Mouse (Mus musculus) stomach, embryonic 15.5 days (tissue): ENCODE measurements around the gene Als2cr12. TPM values are rescaled to one million over a fixed set of nuclear protein-coding genes. Genes with fewer than 3 reads are reported as not detected.
"Not testable (repeated sequence)": the region's sequence is repeated elsewhere in the genome, so short reads cannot be mapped to it uniquely, and the experiment has no call there.

Source experiments
- ATAC-seq: fragments of 200-750 bp; cut with Nextera tagmentation; 2 replicates; pipeline ENCODE4 v1.8.0; 2017; ENCODE audit warnings: low read depth, moderate number of reproducible peaks, moderate TSS enrichment; ENCODE audit not compliant: insufficient read depth, low FRiP score
- H3K27ac ChIP-seq: fragments of 300-500 bp; sonication (generic); 2 replicates; pipeline ENCODE4 v1.5.1; 2015; ENCODE audit warnings: mild to moderate bottlenecking, inconsistent platforms
- H3K27me3 ChIP-seq: fragments of 300-500 bp; sonication (generic); replicated peaks from 2 replicates; pipeline ENCODE4 v1.6.1; 2015; ENCODE audit warnings: inconsistent platforms
- H3K36me3 ChIP-seq: fragments of 300-500 bp; sonication (generic); 2 replicates; pipeline ENCODE4 v1.6.1; 2015; ENCODE audit warnings: inconsistent platforms
- H3K4me1 ChIP-seq: fragments of 300-500 bp; sonication (generic); 2 replicates; pipeline ENCODE4 v1.6.1; 2015; ENCODE audit warnings: inconsistent platforms
- H3K4me2 ChIP-seq: fragments of 300-500 bp; sonication (generic); 2 replicates; pipeline ENCODE4 v1.6.1; 2015; ENCODE audit warnings: mild to moderate bottlenecking, inconsistent platforms
- H3K4me3 ChIP-seq: fragments of 300-500 bp; sonication (generic); replicated peaks from 2 replicates; pipeline ENCODE4 v1.5.1; 2015; ENCODE audit warnings: inconsistent platforms
- H3K9ac ChIP-seq: fragments of 300-500 bp; sonication (generic); 2 replicates; pipeline ENCODE4 v1.6.1; 2015; ENCODE audit warnings: inconsistent platforms
- H3K9me3 ChIP-seq: fragments of 300-500 bp; sonication (generic); 2 replicates; pipeline ENCODE4 v1.6.1; 2016; ENCODE audit warnings: inconsistent platforms
- WGBS: fragments of 180-500 bp; shearing (Covaris S2); methylation state at CpG from one replicate; pipeline ENCODE4 v1.1.7; 2015; 5-methylcytosine and 5-hydroxymethylcytosine counted together
- polyA plus RNA-seq: library from polyadenylated mRNA; unstranded; fragments of >200 nt; fragmentation: Nextera tagmentation; extraction: Ambion mirVana; gene quantifications from 2 replicates; pipeline ENCODE4 v1.2.1, GENCODE M21; 2015

Als2cr12 gene
- 0.18 and 0.23 TPM in 2 replicates for polyA plus RNA-seq

DNA sequence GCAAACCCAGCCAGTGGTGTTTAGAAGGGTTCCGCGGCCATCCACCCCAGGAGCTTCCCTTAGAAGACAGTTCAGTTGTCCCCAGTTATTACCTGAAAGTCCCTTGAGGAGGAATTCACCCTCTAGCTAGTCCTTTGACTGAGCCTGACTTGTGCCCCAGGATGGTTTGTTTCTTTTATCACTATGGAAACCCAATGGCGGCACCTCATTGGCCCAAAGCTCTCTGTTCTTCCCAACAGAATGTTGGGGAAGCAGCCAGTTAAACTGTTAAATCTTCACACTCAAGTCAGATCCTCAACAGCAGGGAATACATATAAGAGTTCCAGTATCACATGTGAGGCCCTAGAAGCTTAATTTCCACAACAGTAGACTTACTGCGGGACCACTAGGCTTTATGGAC lies at the start of gene Als2cr12:
Gene Als2cr12 (minus strand): TSS at position 180 of the 400 bp plus-strand sequence.
- not testable (repeated sequence) for H3K27me3 ChIP-seq, H3K36me3 ChIP-seq, H3K27ac ChIP-seq, H3K4me2 ChIP-seq, ATAC-seq, H3K9me3 ChIP-seq, H3K4me1 ChIP-seq, H3K9ac ChIP-seq, H3K4me3 ChIP-seq
- 86% methylated on average over 4 of the region's 4 CpGs for WGBS

DNA sequence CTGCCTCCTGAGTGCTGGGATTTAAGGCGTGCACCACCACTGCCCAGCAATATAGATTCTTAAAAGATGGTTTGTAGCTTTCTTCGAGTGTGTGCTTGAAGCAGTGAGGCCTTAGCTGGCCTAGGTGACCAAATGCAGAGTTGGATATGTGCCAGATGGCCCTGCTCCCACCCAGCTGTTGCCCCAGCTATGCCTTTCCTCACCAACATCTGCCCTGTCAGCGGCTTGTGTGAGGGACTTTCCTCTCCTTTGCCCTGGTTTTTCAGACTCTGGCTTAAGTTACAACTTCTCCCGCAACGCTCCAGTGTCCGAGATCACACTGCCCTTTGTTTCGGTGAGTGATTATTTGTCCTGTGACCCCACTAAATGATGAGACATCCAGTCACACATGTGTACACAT lies 48.9 kb upstream of the Als2cr12 start:
- Histone ChIP-seq H3K4me3 (no peak overlapping the region), H3K36me3 (peaks cover 54% of the 10 kb centered on the region), H3K27me3 (no peaks in the 10 kb centered on the region), H3K9me3 (no peaks in the 10 kb centered on the region), H3K4me2 (no peak overlapping the region), H3K4me1 (no peaks in the 10 kb centered on the region), H3K9ac (no peak overlapping the region), H3K27ac (no peak overlapping the region)
- 86% methylated on average over 7 of the region's 7 CpGs for WGBS
- ATAC-seq = no peak

DNA sequence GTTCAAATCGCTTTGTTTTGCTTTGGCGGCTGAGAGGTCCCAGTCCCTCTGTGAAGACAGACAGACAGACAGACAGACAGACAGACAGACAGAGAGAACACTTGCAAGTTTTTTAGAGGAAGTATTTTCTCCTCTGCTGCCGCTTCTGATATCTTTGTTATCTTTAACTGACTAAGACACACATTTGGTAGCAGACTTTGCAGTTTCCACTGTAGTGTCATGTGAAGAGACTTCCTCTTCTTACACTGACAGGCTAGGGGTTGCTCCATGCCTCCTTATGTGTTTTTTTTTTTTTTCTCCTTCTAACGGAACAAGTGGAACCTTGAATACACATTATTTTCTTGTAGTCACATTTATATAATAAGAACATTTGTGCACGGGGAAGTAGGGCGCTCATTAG lies 47.5 kb upstream of the Als2cr12 start:
- Histone ChIP-seq H3K27ac (no peak overlapping the region), H3K4me2 (no peak overlapping the region), H3K4me3 (no peak overlapping the region), H3K4me1 (no peaks in the 10 kb centered on the region), H3K9me3 (no peaks in the 10 kb centered on the region), H3K9ac (no peak overlapping the region), H3K36me3 (peaks cover 48% of the 10 kb centered on the region), H3K27me3 (no peaks in the 10 kb centered on the region)
- 84% methylated on average over 6 of the region's 6 CpGs for WGBS
- no peak for ATAC-seq

DNA sequence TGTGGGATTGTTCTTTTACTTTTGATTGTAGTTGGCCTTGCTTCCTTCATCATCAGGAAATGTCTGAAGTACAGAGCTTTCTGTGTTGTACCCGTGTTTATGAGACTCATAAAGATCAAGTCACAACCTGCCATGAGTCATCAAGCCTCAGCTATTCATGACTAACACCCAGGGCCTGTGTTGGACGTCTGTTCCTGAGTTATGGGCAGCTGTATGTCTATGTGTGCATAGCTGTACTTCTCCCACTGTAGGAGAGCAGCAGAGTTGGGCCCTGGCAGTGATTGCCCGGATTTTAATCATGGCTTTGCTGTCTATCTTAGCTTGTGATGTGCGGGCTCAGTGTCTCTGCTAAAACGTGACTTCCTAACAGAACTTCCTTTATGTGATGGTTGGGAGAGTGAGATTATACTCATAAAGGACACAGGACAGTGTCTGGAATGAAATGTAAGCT lies 46.8 kb upstream of the Als2cr12 start:
- H3K4me2 ChIP-seq = no peak overlapping the region
- peaks cover 44% of the 10 kb centered on the region for H3K36me3 ChIP-seq
- no peaks in the 10 kb centered on the region for H3K27me3 ChIP-seq
- H3K9ac ChIP-seq = no peak overlapping the region
- H3K4me3 ChIP-seq = no peak overlapping the region
- ATAC-seq = no peak
- no peaks in the 10 kb centered on the region for H3K9me3 ChIP-seq
- no peaks in the 10 kb centered on the region for H3K4me1 ChIP-seq
- no peak overlapping the region for H3K27ac ChIP-seq
- WGBS = 71% methylated on average over 5 of the region's 5 CpGs

DNA sequence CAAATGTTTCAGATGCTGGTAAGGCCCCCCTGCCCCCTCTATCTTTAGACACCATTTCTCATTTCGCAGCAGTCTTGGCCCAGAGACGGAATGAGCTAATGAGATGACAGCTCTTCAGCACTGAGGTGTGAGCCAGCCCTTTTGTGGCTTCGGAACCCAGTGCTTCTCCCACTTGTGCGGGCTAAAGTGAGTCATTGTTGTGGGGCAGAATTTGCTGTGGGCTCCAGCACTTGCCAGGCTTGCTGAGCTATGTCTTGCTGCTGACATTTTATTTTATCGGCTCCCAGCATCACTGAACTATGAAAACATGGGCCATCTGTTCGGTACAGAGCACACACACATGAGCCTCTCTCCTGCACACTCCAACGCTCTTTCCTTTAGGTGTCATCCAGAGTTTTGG lies 43.7 kb upstream of the Als2cr12 start:
- Histone ChIP-seq H3K4me1 (no peaks in the 10 kb centered on the region), H3K9ac (no peak overlapping the region), H3K36me3 (peaks cover 46% of the 10 kb centered on the region), H3K9me3 (no peaks in the 10 kb centered on the region), H3K4me3 (no peak overlapping the region), H3K4me2 (no peak overlapping the region), H3K27me3 (no peaks in the 10 kb centered on the region), H3K27ac (no peak overlapping the region)
- 91% methylated on average over 7 of the region's 7 CpGs for WGBS
- ATAC-seq = no peak

DNA sequence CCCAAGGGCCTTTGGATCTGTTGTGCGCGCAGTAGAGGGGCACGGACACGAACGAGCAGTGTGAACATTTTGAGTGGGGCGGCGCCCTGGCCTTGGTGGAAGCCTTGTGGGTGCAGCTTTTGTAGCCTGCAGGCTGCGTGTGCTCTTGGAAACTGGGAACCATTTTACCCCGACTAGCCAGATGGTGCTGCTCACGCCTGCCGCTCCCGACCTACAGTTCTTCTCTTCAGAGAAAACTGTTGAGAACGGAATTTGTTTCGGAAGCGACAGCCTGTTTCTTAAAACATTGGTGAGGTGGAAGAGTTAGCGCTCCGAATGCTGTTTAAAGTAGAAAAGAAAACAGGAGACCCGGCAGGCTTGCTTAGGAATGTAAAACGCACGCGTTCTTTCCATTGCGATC lies 41.2 kb upstream of the Als2cr12 start:
- no peak for ATAC-seq
- Histone ChIP-seq H3K4me3 (no peak overlapping the region), H3K27ac (no peak overlapping the region), H3K9ac (no peak overlapping the region), H3K27me3 (no peaks in the 10 kb centered on the region), H3K36me3 (peaks cover 46% of the 10 kb centered on the region), H3K9me3 (no peaks in the 10 kb centered on the region), H3K4me1 (no peaks in the 10 kb centered on the region), H3K4me2 (no peak overlapping the region)
- 90% methylated on average over 22 of the region's 22 CpGs for WGBS

DNA sequence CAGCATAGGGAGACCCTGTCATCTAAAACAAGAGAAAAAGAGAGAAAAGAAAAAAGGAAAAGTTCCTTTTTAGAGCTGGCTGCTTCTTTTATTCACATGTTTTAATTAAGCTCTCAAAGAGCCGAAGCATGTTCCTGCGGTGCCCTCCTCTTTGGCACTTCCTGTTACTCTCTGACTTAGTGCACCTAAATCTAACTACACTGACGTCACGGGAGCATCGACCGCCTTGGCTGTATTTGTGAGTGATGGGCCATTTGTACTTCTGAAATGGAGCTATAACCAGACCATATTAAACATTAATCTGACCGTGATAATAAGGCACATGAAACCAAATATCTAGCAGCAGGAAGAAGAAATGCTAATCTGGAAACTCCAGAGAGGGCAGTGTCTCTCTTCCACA lies 40.2 kb upstream of the Als2cr12 start:
- H3K36me3 ChIP-seq = peaks cover 44% of the 10 kb centered on the region
- H3K4me2 ChIP-seq = no peak overlapping the region
- no peaks in the 10 kb centered on the region for H3K27me3 ChIP-seq
- no peak overlapping the region for H3K9ac ChIP-seq
- no peak overlapping the region for H3K27ac ChIP-seq
- WGBS = 87% methylated on average over 7 of the region's 7 CpGs
- H3K9me3 ChIP-seq = no peaks in the 10 kb centered on the region
- H3K4me3 ChIP-seq = no peak overlapping the region
- H3K4me1 ChIP-seq = no peaks in the 10 kb centered on the region
- ATAC-seq = no peak

DNA sequence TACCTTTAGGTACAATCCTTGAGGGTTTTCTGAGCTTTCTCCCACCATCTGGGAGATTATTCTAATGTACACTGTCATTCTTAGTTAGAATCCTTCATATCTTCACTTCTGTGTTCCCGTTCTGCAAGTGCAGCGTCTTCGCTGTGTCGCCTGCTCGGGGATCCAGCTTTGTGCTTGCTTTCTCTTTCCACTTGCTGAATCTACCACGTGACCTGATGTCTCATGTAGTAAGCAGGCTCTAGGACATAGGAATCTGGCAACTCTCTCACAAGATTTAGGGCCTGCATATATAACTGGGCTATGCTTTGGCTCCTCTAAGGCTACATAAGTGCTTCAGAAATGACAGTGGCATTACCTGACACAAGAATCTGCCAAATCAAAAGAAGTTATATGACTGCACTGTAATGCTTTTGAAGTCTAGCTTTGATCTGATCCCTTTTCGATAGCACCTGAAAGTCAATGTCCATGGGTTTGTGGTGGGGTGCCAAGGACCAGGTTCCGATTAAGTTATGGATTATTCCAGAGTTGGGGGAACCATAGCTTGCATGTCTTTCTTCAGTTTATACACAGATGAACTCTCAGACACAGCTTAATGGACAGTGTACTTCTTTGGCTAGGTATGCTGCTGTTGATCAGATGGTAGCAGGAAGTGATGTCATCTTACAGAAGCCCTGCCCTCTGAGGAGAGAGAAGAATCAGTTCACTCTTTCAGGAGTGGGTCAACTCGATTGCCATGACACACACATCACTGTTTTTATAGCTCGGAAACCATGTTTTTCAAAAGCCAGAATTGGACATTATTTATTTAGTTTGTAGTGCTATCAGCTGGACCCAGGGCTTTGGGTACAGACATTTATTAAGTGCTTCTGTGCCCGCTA lies 38.5 kb upstream of the Als2cr12 start:
- WGBS = 88% methylated on average over 11 of the region's 11 CpGs

DNA sequence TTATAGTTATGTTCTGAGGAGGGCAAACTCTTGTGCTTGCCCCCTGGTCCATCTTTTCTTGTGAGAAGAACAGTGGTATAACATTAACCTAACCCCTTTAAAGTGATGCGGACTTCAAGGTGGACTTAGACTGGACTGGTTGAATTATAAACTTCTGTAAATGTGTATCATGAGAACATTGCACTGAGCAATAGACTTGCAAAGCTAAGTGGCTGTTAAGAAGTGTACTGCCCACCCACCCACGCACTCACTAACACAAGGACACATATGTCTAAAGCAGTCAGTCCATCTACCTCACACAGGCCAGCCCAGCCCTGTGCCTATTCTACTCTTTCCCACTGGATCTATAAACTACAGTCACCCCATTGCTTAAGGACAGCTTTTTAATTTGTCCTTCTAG lies 37.8 kb upstream of the Als2cr12 start:
- no peaks in the 10 kb centered on the region for H3K4me1 ChIP-seq
- H3K27me3 ChIP-seq = no peaks in the 10 kb centered on the region
- H3K27ac ChIP-seq = no peak overlapping the region
- no peaks in the 10 kb centered on the region for H3K9me3 ChIP-seq
- ATAC-seq = no peak
- 90% methylated on average over 2 of the region's 2 CpGs for WGBS
- H3K36me3 ChIP-seq = peaks cover 46% of the 10 kb centered on the region
- no peak overlapping the region for H3K4me3 ChIP-seq
- H3K9ac ChIP-seq = no peak overlapping the region
- H3K4me2 ChIP-seq = no peak overlapping the region

More for the DNA sequence above, 38.5 kb upstream of the Als2cr12 start:
- H3K4me3 ChIP-seq = no peak overlapping the region
- peaks cover 41% of the 10 kb centered on the region for H3K36me3 ChIP-seq
- H3K27me3 ChIP-seq = no peaks in the 10 kb centered on the region
- H3K27ac ChIP-seq = no peak overlapping the region
- ATAC-seq = no peak
- no peak overlapping the region for H3K9ac ChIP-seq
- H3K4me2 ChIP-seq = no peak overlapping the region
- H3K9me3 ChIP-seq = no peaks in the 10 kb centered on the region
- H3K4me1 ChIP-seq = no peaks in the 10 kb centered on the region

DNA sequence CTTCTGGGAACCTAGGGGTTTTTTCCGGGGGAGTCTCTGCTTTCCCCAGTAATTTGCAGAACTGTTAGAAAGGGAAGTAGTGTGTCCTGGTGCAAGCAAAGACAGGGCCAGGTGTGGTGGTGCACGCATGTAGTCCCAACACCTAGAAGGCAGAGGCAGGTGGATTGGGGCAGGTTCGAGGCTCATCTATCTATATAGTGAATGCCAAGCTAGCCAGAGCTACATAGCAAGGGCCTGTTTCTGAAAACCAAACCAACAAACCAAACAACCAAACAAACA lies 32.7 kb upstream of the Als2cr12 start:
- no peak for ATAC-seq
- Histone ChIP-seq H3K27me3 (no peaks in the 10 kb centered on the region), H3K4me1 (no peaks in the 10 kb centered on the region; the same call in 1 of the 2 replicates), H3K9ac (no peak overlapping the region), H3K9me3 (no peaks in the 10 kb centered on the region), H3K36me3 (peaks cover 23% of the 10 kb centered on the region), H3K4me3 (no peak overlapping the region), H3K27ac (no peak overlapping the region), H3K4me2 (no peak overlapping the region)
- WGBS = 89% methylated on average over 3 of the region's 3 CpGs

DNA sequence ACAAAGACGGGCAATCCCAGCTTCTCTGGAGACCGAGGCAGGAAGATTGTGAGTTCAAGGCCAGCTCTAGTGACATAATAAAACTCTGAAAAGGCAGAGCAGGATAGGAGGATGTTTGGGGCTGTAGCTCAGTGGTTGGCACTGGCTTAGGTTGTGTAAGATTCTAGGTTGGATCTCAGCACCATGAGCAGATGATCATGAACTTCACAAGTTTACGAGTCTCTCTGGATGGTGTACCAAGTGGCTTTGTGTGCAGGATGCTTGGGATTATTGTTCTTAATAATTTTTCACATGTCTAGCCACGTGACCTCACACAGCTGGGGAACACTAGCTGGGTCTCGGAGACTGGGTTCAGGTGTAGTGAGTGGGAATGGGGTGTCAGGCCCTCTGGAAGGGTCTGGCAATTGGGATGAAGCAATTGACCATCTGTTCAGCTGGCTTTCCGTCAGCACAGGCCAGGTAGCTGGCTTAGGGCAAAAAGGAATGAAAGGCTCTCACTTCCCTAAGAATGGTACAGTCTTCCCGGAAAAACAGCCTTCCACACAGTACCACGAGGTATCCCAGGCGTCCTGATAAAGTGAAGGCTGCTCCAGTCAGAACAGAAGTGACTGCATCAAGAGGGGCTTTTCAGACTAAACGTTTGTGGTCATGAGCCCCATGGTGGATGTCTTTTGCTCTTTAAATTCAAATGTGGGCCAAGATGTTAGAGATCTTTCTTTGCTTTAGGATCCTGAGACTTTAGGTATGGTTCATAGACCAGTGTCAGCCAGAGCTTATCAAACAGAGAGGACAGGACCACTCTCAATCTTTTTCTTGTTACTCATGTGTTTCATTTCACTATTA lies 32.2 kb upstream of the Als2cr12 start:
- Histone ChIP-seq H3K27ac (no peak overlapping the region), H3K36me3 (peaks cover 23% of the 10 kb centered on the region), H3K9ac (no peak overlapping the region), H3K4me1 (no peaks in the 10 kb centered on the region; the same call in 1 of the 2 replicates), H3K27me3 (no peaks in the 10 kb centered on the region), H3K9me3 (no peaks in the 10 kb centered on the region), H3K4me2 (no peak overlapping the region), H3K4me3 (no peak overlapping the region)
- 90% methylated on average over 10 of the region's 10 CpGs for WGBS
- ATAC-seq = no peak
